Mouse (Mus musculus) forebrain, embryonic 10.5 days (tissue): ENCODE measurements at regions not wholly inside any gene's neighbourhood (a gene's known extent, or its start where the extent isn't known, plus 50 kb on each side); places are given as distances from the start of the nearest gene placed in this dataset.
A peak's percentile ranks its signal among the peaks of the same experiment; 100 is the strongest.

Source experiments
- DNase-seq: peaks from one replicate; pipeline ENCODE4 v3.0.0-alpha.2; 2017; ENCODE audit warnings: low spot score; ENCODE audit errors: extremely low spot score
- H3K27ac ChIP-seq: fragments of 300-500 bp; sonication (generic); 2 replicates; pipeline ENCODE4 v1.5.1; 2016; ENCODE audit warnings: mild to moderate bottlenecking
- H3K27me3 ChIP-seq: fragments of 300-500 bp; sonication (generic); 2 replicates; pipeline ENCODE4 v1.6.1; 2016; ENCODE audit warnings: mild to moderate bottlenecking; ENCODE audit not compliant: poor library complexity, severe bottlenecking
- H3K36me3 ChIP-seq: fragments of 300-500 bp; sonication (generic); replicated peaks from 2 replicates; pipeline ENCODE4 v1.6.1; 2016; ENCODE audit warnings: mild to moderate bottlenecking, moderate library complexity
- H3K4me1 ChIP-seq: fragments of 300-500 bp; sonication (generic); 2 replicates; pipeline ENCODE4 v1.6.1; 2016
- H3K4me3 ChIP-seq: fragments of 300-500 bp; sonication (generic); 2 replicates; pipeline ENCODE4 v1.5.1; 2016; ENCODE audit warnings: mild to moderate bottlenecking, moderate library complexity
- H3K9me3 ChIP-seq: fragments of 300-500 bp; sonication (generic); 2 replicates; pipeline ENCODE4 v1.6.1; 2016; ENCODE audit warnings: mild to moderate bottlenecking, moderate library complexity
- WGBS: fragments of 180-500 bp; shearing (Covaris S2); methylation state at CpG from one replicate; pipeline ENCODE4 v1.1.7; 2016; 5-methylcytosine and 5-hydroxymethylcytosine counted together

DNA sequence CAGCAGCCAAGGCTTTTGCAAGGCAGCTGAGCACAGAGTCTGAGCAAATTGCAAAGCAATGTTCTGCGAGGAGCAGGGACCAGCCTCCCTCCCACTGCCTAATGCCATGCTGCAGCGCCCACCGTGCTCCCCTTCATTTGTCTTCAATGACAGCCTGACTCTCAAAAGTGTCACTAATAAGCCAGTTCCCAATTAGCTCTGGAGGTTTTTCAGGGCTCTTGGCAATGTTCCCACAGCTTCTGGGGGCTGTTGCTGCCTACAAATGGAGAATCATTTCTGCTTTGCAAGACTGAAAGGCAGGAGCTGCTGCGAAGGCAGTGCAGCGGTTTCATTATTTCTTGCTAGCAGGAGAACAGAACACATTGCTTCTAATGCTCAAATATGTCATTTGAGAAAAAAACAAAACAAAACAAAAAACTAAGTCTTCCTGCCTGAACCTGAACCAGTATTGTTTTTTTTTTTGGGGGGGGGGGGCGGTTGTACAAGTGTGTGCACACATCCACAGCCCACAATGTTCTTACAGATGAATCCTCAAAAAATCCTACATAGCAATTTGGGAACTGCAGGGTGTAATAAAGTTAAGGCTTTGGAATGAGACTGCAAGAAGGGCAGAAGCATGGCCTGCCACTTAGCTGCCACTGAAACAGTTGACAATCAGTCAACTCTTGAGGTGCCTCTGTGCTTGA lies 283.5 kb upstream of the Emcn start:
- Histone ChIP-seq H3K4me1 (peaks cover 31% of the 10 kb centered on the region), H3K27me3 (no peaks in the 10 kb centered on the region), H3K9me3 (no peaks in the 10 kb centered on the region), H3K36me3 (no peaks in the 10 kb centered on the region), H3K27ac (peak overlapping the region; percentile 80), H3K4me3 (no peak overlapping the region)
- peak; percentile 52 for DNase-seq
- WGBS: 45% methylated on average over 6 of the region's 6 CpGs

DNA sequence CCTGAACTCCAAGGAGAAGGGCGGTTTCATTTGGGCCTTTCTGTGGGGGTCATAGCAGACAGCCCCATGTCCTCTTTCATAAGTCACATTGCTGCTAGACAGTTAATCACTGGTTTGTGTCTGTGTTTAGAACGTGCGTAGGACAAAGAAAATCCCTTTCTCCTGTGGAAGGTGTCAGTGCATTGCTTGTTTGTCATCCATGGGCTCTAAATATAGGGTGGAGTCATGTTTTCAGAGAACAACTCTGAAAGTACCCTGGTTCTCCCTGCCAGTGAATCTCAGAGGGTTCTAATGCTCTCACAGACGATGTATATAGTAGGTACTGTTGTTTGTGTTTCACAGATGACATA lies 283.0 kb upstream of the Emcn start:
- Histone ChIP-seq H3K9me3 (no peaks in the 10 kb centered on the region), H3K36me3 (no peaks in the 10 kb centered on the region), H3K4me1 (peaks cover 31% of the 10 kb centered on the region), H3K27me3 (no peaks in the 10 kb centered on the region), H3K27ac (peak overlapping the region; percentile 80), H3K4me3 (no peak overlapping the region)
- 84% methylated on average over 4 of the region's 4 CpGs for WGBS
- no peak for DNase-seq

DNA sequence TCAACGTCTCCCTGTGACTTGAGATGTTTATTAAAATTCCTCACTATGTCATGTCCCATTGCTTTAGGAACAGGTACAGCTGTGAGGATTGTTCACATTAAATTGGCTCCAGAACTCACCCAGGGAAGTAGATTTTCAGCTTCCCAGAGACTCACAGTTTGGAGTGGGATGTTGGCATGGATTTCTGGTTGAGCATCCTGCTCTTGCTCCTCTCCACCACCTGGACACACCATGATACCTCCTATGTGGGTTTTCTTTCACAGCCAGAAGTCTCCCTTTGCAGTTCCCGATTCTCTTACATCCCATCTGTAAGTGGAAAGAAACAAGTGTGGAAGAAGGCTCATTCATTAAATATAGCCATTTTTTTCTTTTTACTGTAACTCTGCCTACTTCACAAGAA lies 278.8 kb upstream of the Emcn start:
- no peak for DNase-seq
- WGBS: 93% methylated on average over 2 of the region's 2 CpGs
- Histone ChIP-seq H3K36me3 (no peaks in the 10 kb centered on the region), H3K27me3 (no peaks in the 10 kb centered on the region), H3K4me3 (no peak overlapping the region), H3K27ac (no peak overlapping the region), H3K4me1 (peaks cover 20% of the 10 kb centered on the region), H3K9me3 (no peaks in the 10 kb centered on the region)

- Histone ChIP-seq H3K27ac (no peak overlapping the region), H3K4me1 (no peaks in the 10 kb centered on the region), H3K27me3 (no peaks in the 10 kb centered on the region), H3K4me3 (no peak overlapping the region), H3K9me3 (no peaks in the 10 kb centered on the region), H3K36me3 (no peaks in the 10 kb centered on the region)
- DNase-seq: no peak
- WGBS: 92% methylated on average over 1 of the region's 1 CpGs
Observed at GRCm38 (mm10) chr3:137067336-137067735, 273.5 kb upstream of the Emcn start.

GRCm38 (mm10) chr3:137069334-137069733 lies 271.5 kb upstream of the Emcn start:
- Histone ChIP-seq H3K9me3 (no peaks in the 10 kb centered on the region), H3K27me3 (no peaks in the 10 kb centered on the region), H3K36me3 (no peaks in the 10 kb centered on the region), H3K27ac (no peak overlapping the region), H3K4me3 (no peak overlapping the region), H3K4me1 (no peaks in the 10 kb centered on the region)
- DNase-seq: no peak
- WGBS: 86% methylated on average over 3 of the region's 3 CpGs

- Histone ChIP-seq H3K27ac (no peak overlapping the region), H3K9me3 (no peaks in the 10 kb centered on the region), H3K27me3 (no peaks in the 10 kb centered on the region), H3K4me1 (no peaks in the 10 kb centered on the region), H3K4me3 (no peak overlapping the region), H3K36me3 (no peaks in the 10 kb centered on the region)
- WGBS: 93% methylated on average over 13 of the region's 13 CpGs
- no peak for DNase-seq
Observed at GRCm38 (mm10) chr3:137077718-137078599, 262.9 kb upstream of the Emcn start.

GRCm38 (mm10) chr3:137078600-137078975 lies 262.3 kb upstream of the Emcn start:
- H3K9me3 ChIP-seq: no peaks in the 10 kb centered on the region
- no peak overlapping the region for H3K27ac ChIP-seq
- DNase-seq: no peak
- no peak overlapping the region for H3K4me3 ChIP-seq
- 92% methylated on average over 3 of the region's 3 CpGs for WGBS
- no peaks in the 10 kb centered on the region for H3K27me3 ChIP-seq
- H3K36me3 ChIP-seq: no peaks in the 10 kb centered on the region
- no peaks in the 10 kb centered on the region for H3K4me1 ChIP-seq

GRCm38 (mm10) chr3:137086896-137087295 lies 254.0 kb upstream of the Emcn start:
- Histone ChIP-seq H3K4me3 (no peak overlapping the region), H3K27me3 (no peaks in the 10 kb centered on the region), H3K4me1 (no peaks in the 10 kb centered on the region), H3K9me3 (no peaks in the 10 kb centered on the region), H3K27ac (no peak overlapping the region), H3K36me3 (no peaks in the 10 kb centered on the region)
- 93% methylated on average over 8 of the region's 8 CpGs for WGBS
- no peak for DNase-seq

DNA sequence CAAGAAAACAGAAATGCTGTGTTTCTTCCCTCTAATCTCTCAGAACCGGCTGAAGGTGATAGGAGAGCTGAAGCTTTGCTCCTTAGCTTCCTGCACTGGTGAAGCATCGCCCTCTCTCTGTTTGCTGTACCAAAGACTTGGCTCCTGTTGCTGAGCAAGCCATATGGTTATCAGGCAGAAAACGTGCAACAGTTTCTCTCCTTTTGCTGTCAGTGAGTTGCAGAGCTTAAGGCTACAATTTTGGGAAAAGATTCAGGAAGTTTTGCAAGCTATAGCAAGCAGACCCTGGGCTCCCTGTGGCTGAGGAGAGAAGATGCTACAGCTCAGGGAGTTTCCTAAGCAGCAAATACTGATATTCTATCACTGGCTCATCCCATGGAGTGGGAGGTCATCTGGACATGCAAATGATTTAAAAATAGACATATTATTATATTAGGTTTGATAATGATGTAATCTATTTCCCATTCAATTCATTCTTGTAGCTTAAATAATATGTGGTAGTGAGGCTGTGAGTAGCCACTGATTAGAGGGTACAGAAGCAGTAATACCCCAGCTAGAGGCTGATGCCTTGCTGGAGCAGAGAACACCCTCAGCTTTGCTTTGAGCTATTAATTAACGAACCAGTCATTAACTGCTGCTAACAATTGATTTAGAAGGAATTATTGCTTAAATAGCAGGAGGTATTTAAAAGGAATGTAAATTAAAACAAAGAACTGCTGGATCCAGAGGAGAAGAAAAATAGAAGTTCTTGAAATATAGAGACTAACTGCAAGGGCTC lies 240.1 kb upstream of the Emcn start:
- Histone ChIP-seq H3K4me3 (no peak overlapping the region), H3K27ac (no peak overlapping the region), H3K36me3 (no peaks in the 10 kb centered on the region), H3K9me3 (no peaks in the 10 kb centered on the region), H3K4me1 (no peaks in the 10 kb centered on the region), H3K27me3 (no peaks in the 10 kb centered on the region)
- WGBS: 70% methylated on average over 4 of the region's 4 CpGs
- DNase-seq: no peak

DNA sequence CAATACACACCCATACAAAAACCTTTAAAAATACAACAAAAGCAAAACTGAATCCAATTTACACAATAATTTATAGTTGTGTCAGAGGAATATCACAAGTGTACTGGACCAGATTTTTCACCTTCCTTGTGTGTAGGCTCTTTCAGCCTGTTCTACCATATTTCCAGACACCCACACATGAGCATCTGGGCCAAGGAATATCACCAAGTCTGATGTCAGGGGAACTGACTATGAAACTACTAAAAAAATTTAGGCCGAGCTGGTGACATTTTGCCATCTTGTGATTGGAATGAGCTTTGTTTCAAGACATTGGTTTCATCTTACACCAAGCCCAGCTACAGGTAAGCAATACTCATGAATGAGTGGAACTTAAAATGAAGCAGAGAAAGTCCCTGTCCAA lies 234.9 kb upstream of the Emcn start:
- Histone ChIP-seq H3K27ac (no peak overlapping the region), H3K36me3 (no peaks in the 10 kb centered on the region), H3K9me3 (no peaks in the 10 kb centered on the region), H3K27me3 (no peaks in the 10 kb centered on the region), H3K4me3 (no peak overlapping the region), H3K4me1 (no peaks in the 10 kb centered on the region)
- whole genome bisulfite sequencing: 96% methylated on average over 1 of the region's 1 CpGs
- DNase-seq: no peak

GRCm38 (mm10) chr3:137108197-137108596 lies 232.7 kb upstream of the Emcn start:
- no peak overlapping the region for H3K4me3 ChIP-seq
- WGBS: 89% methylated on average over 2 of the region's 2 CpGs
- no peak for DNase-seq

GRCm38 (mm10) chr3:137109786-137110185 lies 231.1 kb upstream of the Emcn start:
- WGBS: 94% methylated on average over 9 of the region's 9 CpGs
- H3K4me1 ChIP-seq: no peaks in the 10 kb centered on the region
- no peaks in the 10 kb centered on the region for H3K9me3 ChIP-seq
- H3K4me3 ChIP-seq: no peak overlapping the region
- H3K27me3 ChIP-seq: no peaks in the 10 kb centered on the region
- H3K27ac ChIP-seq: no peak overlapping the region
- no peak for DNase-seq
- H3K36me3 ChIP-seq: no peaks in the 10 kb centered on the region

More at GRCm38 (mm10) chr3:137108197-137108596, 232.7 kb upstream of the Emcn start:
- Histone ChIP-seq H3K9me3 (no peaks in the 10 kb centered on the region), H3K36me3 (no peaks in the 10 kb centered on the region), H3K4me1 (no peaks in the 10 kb centered on the region), H3K27ac (no peak overlapping the region), H3K27me3 (no peaks in the 10 kb centered on the region)

DNA sequence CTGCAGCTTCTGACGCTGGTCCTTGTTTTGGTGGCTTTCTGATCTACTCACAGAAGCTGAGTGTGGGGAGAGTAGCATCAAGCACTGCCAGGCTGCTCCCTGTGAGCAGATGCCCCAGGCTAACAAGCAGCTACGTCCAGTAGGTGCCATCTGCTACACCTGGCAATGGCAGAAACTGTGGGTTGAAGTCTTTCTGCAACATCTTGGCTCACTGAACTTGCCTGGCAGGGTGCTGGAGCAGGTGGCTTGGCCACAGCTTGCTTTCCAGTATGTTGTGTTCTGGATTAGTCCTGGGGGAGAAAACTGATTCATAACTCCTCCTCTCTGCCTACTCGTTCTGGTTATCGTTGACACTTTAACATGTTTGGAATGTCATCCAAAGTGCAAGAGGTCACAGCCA lies 230.4 kb upstream of the Emcn start:
- Histone ChIP-seq H3K4me1 (no peaks in the 10 kb centered on the region), H3K36me3 (no peaks in the 10 kb centered on the region), H3K27me3 (no peaks in the 10 kb centered on the region), H3K27ac (no peak overlapping the region), H3K9me3 (no peaks in the 10 kb centered on the region), H3K4me3 (no peak overlapping the region)
- DNase-seq: no peak
- 89% methylated on average over 4 of the region's 4 CpGs for WGBS
